Mouse (Mus musculus) MEL (cell line): Measurements from ENCODE around the gene Ncoa5. TPM values are rescaled to one million over a fixed set of nuclear protein-coding genes. Genes with fewer than 3 reads are reported as not detected.

Experiments used
- DNase-seq: peaks from one replicate; pipeline ENCODE4 v3.0.0; 2011; ENCODE audit warnings: low read depth, low spot score
- H3K27ac ChIP-seq: 2 replicates; pipeline ENCODE4 v1.5.1; 2012; ENCODE audit warnings: low read depth, mild to moderate bottlenecking, control low read depth, low read length, moderate library complexity; ENCODE audit not compliant: control insufficient read depth
- H3K27me3 ChIP-seq, 2 experiments: fragments of 150-350 bp in 1 of 2; sonication (generic) in 1 of 2; 2 replicates each; pipeline ENCODE4 v1.6.1; 2012; ENCODE audit warnings: low read length in 2 of 2, mild to moderate bottlenecking in 2 of 2, improper control_type of control experiment in 1 of 2, moderate library complexity in 1 of 2; ENCODE audit not compliant: insufficient read depth in 2 of 2, control insufficient read depth in 1 of 2
- H3K36me3 ChIP-seq, 2 experiments: 2 replicates each; pipeline ENCODE4 v1.6.1; 2012 to 2014; ENCODE audit warnings: low read length in 2 of 2, improper control_type of control experiment in 1 of 2, inconsistent platforms in 1 of 2, mild to moderate bottlenecking in 1 of 2; ENCODE audit not compliant: insufficient read depth in 2 of 2, control insufficient read depth in 1 of 2
- H3K4me1 ChIP-seq, 2 experiments: fragments of 150-350 bp in 1 of 2; sonication (generic) in 1 of 2; 2 replicates each; pipeline ENCODE4 v1.6.1; 2012; ENCODE audit warnings: low read length in 2 of 2, improper control_type of control experiment in 1 of 2, mild to moderate bottlenecking in 1 of 2; ENCODE audit not compliant: insufficient read depth in 2 of 2, control insufficient read depth in 1 of 2
- H3K4me3 ChIP-seq, 2 experiments: fragments of 150-350 bp in 1 of 2; sonication (generic) in 1 of 2; 2 replicates each; pipeline ENCODE4 v1.5.1; 2012; ENCODE audit warnings: low read depth in 2 of 2, low read length in 2 of 2, mild to moderate bottlenecking in 2 of 2, moderate library complexity in 2 of 2, control low read depth in 1 of 2, improper control_type of control experiment in 1 of 2; ENCODE audit not compliant: control insufficient read depth in 1 of 2, insufficient read depth in 1 of 2
- H3K79me2 ChIP-seq: 2 replicates; pipeline ENCODE4 v1.6.1; 2012; ENCODE audit warnings: mild to moderate bottlenecking, low read length, moderate library complexity; ENCODE audit not compliant: control insufficient read depth, poor library complexity, insufficient read depth
- H3K9ac ChIP-seq: 2 replicates; pipeline ENCODE4 v1.6.1; 2012; ENCODE audit warnings: low read depth, mild to moderate bottlenecking, control low read depth, low read length, moderate library complexity; ENCODE audit not compliant: control insufficient read depth, poor library complexity, severe bottlenecking
- H3K9me3 ChIP-seq: fragments of 150-350 bp; sonication (generic); replicated peaks from 2 replicates; pipeline ENCODE4 v1.6.1; 2012; ENCODE audit warnings: mild to moderate bottlenecking, low read length, improper control_type of control experiment, moderate library complexity; ENCODE audit not compliant: insufficient read depth
- CHD1 ChIP-seq: IDR thresholded peaks from 2 replicates; pipeline ENCODE4 v1.6.1; 2012; ENCODE audit warnings: low read depth, mild to moderate bottlenecking, inconsistent platforms, low read length, improper control_type of control experiment
- CHD2 ChIP-seq: IDR thresholded peaks from 2 replicates; pipeline ENCODE4 v1.6.1; 2011; ENCODE audit warnings: low read length, improper control_type of control experiment
- E2F4 ChIP-seq: IDR thresholded peaks from 2 replicates; pipeline ENCODE4 v1.6.1; 2011; ENCODE audit warnings: low read depth, low read length, improper control_type of control experiment, borderline replicate concordance
- GABPA ChIP-seq: IDR thresholded peaks from 2 replicates; pipeline ENCODE4 v1.6.1; 2012; ENCODE audit warnings: low read depth, mild to moderate bottlenecking, inconsistent platforms, low read length, improper control_type of control experiment, moderate library complexity
- HCFC1 ChIP-seq: IDR thresholded peaks from 2 replicates; pipeline ENCODE4 v1.6.1; 2012; ENCODE audit warnings: low read depth, mild to moderate bottlenecking, inconsistent platforms, low read length, improper control_type of control experiment, moderate library complexity
- JUND ChIP-seq: IDR thresholded peaks from 2 replicates; pipeline ENCODE4 v1.6.1; 2011; ENCODE audit warnings: low read depth, mild to moderate bottlenecking, improper control_type of control experiment, low read length
- MAFK ChIP-seq: IDR thresholded peaks from 2 replicates; pipeline ENCODE4 v1.6.1; 2011; ENCODE audit warnings: low read depth, mild to moderate bottlenecking, low read length, improper control_type of control experiment, borderline replicate concordance
- MAX ChIP-seq: IDR thresholded peaks from 2 replicates; pipeline ENCODE4 v1.6.1; 2011; ENCODE audit warnings: low read length, improper control_type of control experiment
- MAZ ChIP-seq: IDR thresholded peaks from 2 replicates; pipeline ENCODE4 v1.6.1; 2012; ENCODE audit warnings: low read depth, mild to moderate bottlenecking, inconsistent platforms, low read length, improper control_type of control experiment
- MEF2A ChIP-seq: IDR thresholded peaks from 2 replicates; pipeline ENCODE4 v1.6.1; 2014; ENCODE audit warnings: low read depth, mild to moderate bottlenecking, inconsistent platforms, low read length, improper control_type of control experiment; ENCODE audit not compliant: poor library complexity, insufficient replicate concordance, severe bottlenecking; ENCODE audit errors: extremely low read depth
- NELFE ChIP-seq: IDR thresholded peaks from 2 replicates; pipeline ENCODE4 v1.6.1; 2011; ENCODE audit warnings: low read depth, low read length, improper control_type of control experiment
- NRF1 ChIP-seq: IDR thresholded peaks from 2 replicates; pipeline ENCODE4 v1.6.1; 2014; ENCODE audit warnings: low read depth, mild to moderate bottlenecking, inconsistent platforms, low read length, improper control_type of control experiment, moderate library complexity; ENCODE audit not compliant: poor library complexity, insufficient read depth, severe bottlenecking
- POLR2A ChIP-seq, 2 experiments: IDR thresholded peaks; 2 replicates each; pipeline ENCODE4 v1.6.1; 2011 to 2012; ENCODE audit warnings: low read length in 2 of 2, mild to moderate bottlenecking in 2 of 2, control low read depth in 1 of 2, improper control_type of control experiment in 1 of 2, low read depth in 1 of 2, moderate library complexity in 1 of 2; ENCODE audit not compliant: control insufficient read depth in 1 of 2, insufficient read depth in 1 of 2, poor library complexity in 1 of 2
- POLR2AphosphoS5 ChIP-seq: IDR thresholded peaks from 2 replicates; pipeline ENCODE4 v1.6.1; 2012; ENCODE audit warnings: low read depth, borderline replicate concordance, mild to moderate bottlenecking, inconsistent platforms, low read length, moderate library complexity, mixed read lengths
- RCOR1 ChIP-seq: IDR thresholded peaks from 2 replicates; pipeline ENCODE4 v1.6.1; 2012; ENCODE audit warnings: low read depth, mild to moderate bottlenecking, inconsistent platforms, low read length, improper control_type of control experiment
- SIN3A ChIP-seq: IDR thresholded peaks from 2 replicates; pipeline ENCODE4 v1.6.1; 2012; ENCODE audit warnings: low read length, improper control_type of control experiment, inconsistent platforms
- TBP ChIP-seq: IDR thresholded peaks from 2 replicates; pipeline ENCODE4 v1.8.0; 2011; ENCODE audit warnings: low read depth, low read length, improper control_type of control experiment
- TCF12 ChIP-seq: IDR thresholded peaks from 2 replicates; pipeline ENCODE4 v1.6.1; 2014; ENCODE audit warnings: low read depth, mild to moderate bottlenecking, inconsistent platforms, low read length, improper control_type of control experiment, moderate library complexity
- UBTF ChIP-seq: IDR thresholded peaks from 2 replicates; pipeline ENCODE4 v1.6.1; 2012; ENCODE audit warnings: low read depth, mild to moderate bottlenecking, inconsistent platforms, low read length, improper control_type of control experiment, moderate library complexity, borderline replicate concordance; ENCODE audit not compliant: insufficient read depth
- USF1 ChIP-seq: IDR thresholded peaks from 2 replicates; pipeline ENCODE4 v1.6.1; 2014; ENCODE audit warnings: low read depth, mild to moderate bottlenecking, inconsistent platforms, low read length, improper control_type of control experiment, moderate library complexity
- USF2 ChIP-seq, 2 experiments: IDR thresholded peaks; 2 replicates each; pipeline ENCODE4 v1.6.1; 2011 to 2012; ENCODE audit warnings: improper control_type of control experiment in 2 of 2, low read length in 2 of 2, borderline replicate concordance in 1 of 2, inconsistent platforms in 1 of 2, low read depth in 1 of 2, mild to moderate bottlenecking in 1 of 2; ENCODE audit not compliant: insufficient read depth in 1 of 2
- ZMIZ1 ChIP-seq: IDR thresholded peaks from 2 replicates; pipeline ENCODE4 v1.6.1; 2012; ENCODE audit warnings: low read depth, mild to moderate bottlenecking, inconsistent platforms, low read length, improper control_type of control experiment, moderate library complexity
- ZNF384 ChIP-seq: IDR thresholded peaks from 2 replicates; pipeline ENCODE4 v1.6.1; 2012; ENCODE audit warnings: low read depth, mild to moderate bottlenecking, inconsistent platforms, low read length, improper control_type of control experiment
- polyA plus RNA-seq, 2 experiments: library from polyadenylated mRNA; stranded (reverse) in 1 of 2; unstranded in 1 of 2; fragments of >175 nt in 1 of 2; fragments of >200 nt in 1 of 2; gene quantifications; 2 replicates each; pipeline versions ENCODE4 v1.2.1 to v1.2.4; 2012; ENCODE audit warnings: low replicate concordance in 2 of 2, low read depth in 1 of 2; ENCODE audit not compliant: insufficient read length in 2 of 2, insufficient read depth in 1 of 2, missing spikeins in 1 of 2
- total RNA-seq: library from RNA; depleted of rRNA; stranded (reverse); fragments of 300-350 nt; gene quantifications from 2 replicates; pipeline ENCODE4 v1.2.3, GENCODE M21; 2012

Ncoa5 gene
- total and polyA plus RNA-seq, 3 experiments, result 35.8 to 76.6 (median 61.0) TPM

- no peaks in the 10 kb centered on the region for H3K9me3 ChIP-seq
- H3K9ac ChIP-seq, result no peak overlapping the region
- H3K36me3 ChIP-seq, result no peaks in the 10 kb centered on the region
- DNase-seq, result peak; percentile 73
- H3K27me3 ChIP-seq, result no peaks in the 10 kb centered on the region
- H3K27ac ChIP-seq, result no peak overlapping the region
- no peaks in the 10 kb centered on the region for H3K79me2 ChIP-seq
- peaks cover 0 to under 1% of the 10 kb centered on the region in 2 experiments; a peak in 1 of 4 replicates for H3K4me1 ChIP-seq
- no peak overlapping the region for H3K4me3 ChIP-seq
- no peak for TF ChIP-seq ZMIZ1
- peak; percentile 64; the same call in 1 of the 2 replicates for TF ChIP-seq SIN3A
- no peak for TF ChIP-seq ZNF384
- TF ChIP-seq CHD1, result no peak
- no peak for TF ChIP-seq CHD2
- TF ChIP-seq USF1, result no peak
- TF ChIP-seq NRF1, result no peak
- TF ChIP-seq, all 39 proteins: peak for 1
These were observed 68.3 kb downstream of the Ncoa5 start for GRCm38 (mm10) chr2:164966381-164966780.

GRCm38 (mm10) chr2:164964981-164965380, 69.7 kb downstream of the Ncoa5 start:
- H3K27ac ChIP-seq, result no peak overlapping the region
- H3K27me3 ChIP-seq, result no peaks in the 10 kb centered on the region
- no peaks in the 10 kb centered on the region; the same call in 1 of the 2 replicates for H3K79me2 ChIP-seq
- H3K9me3 ChIP-seq, result no peaks in the 10 kb centered on the region
- TF ChIP-seq TBP, result no peak
- no peak for TF ChIP-seq NELFE
- no peak for TF ChIP-seq UBTF
- TF ChIP-seq E2F4, result no peak
- TF ChIP-seq JUND, result no peak
- TF ChIP-seq HCFC1, result no peak
- TF ChIP-seq RCOR1, result no peak
- TF ChIP-seq TCF12, result no peak
- TF ChIP-seq MAX, result no peak
- TF ChIP-seq MAFK, result no peak
- TF ChIP-seq POLR2AphosphoS5, result no peak
- TF ChIP-seq MAZ, result no peak
- TF ChIP-seq GABPA, result no peak
- no peak for TF ChIP-seq POLR2A (IDR thresholded peaks at IDR 0.05; ENCODE audit: control insufficient read depth in 1 of 2, insufficient read depth in 1 of 2, low read depth in 1 of 2, low read length in 2 of 2, poor library complexity in 1 of 2)
- TF ChIP-seq NRF1, result no peak
- TF ChIP-seq USF2 (IDR thresholded peaks at IDR 0.05; ENCODE audit: borderline replicate concordance in 1 of 2, insufficient read depth in 1 of 2, low read depth in 1 of 2, low read length in 2 of 2), result no peak
- TF ChIP-seq MEF2A, result no peak
- TF ChIP-seq, all 39 proteins: peak for 0
- peaks cover 0 to 3% of the 10 kb centered on the region in 2 experiments; a peak in 1 of 4 replicates for H3K36me3 ChIP-seq
- H3K4me3 ChIP-seq, result no peak overlapping the region
- H3K4me1 ChIP-seq, result peaks cover 0 to 10% of the 10 kb centered on the region in 2 experiments; a peak in 2 of 4 replicates
- H3K9ac ChIP-seq, result no peak overlapping the region
- DNase-seq, result no peak
